Mouse (Mus musculus) kidney, embryonic 16.5 days (tissue): ENCODE measurements around the gene Mamdc4. TPM values are rescaled to one million over a fixed set of nuclear protein-coding genes. Genes with fewer than 3 reads are reported as not detected.

Source experiments
- ATAC-seq: fragments of 200-750 bp; cut with Nextera tagmentation; 2 replicates; pipeline ENCODE4 v1.8.0; 2017; ENCODE audit warnings: moderate TSS enrichment; ENCODE audit not compliant: low FRiP score, low TSS enrichment
- H3K27ac ChIP-seq: fragments of 300-500 bp; sonication (generic); 2 replicates; pipeline ENCODE4 v1.5.1; 2014; ENCODE audit warnings: low read length
- H3K27me3 ChIP-seq: fragments of 300-500 bp; sonication (generic); 2 replicates; pipeline ENCODE4 v1.6.1; 2014; ENCODE audit warnings: low read length, control low read depth, mixed read lengths; ENCODE audit not compliant: insufficient read depth
- H3K36me3 ChIP-seq: fragments of 300-500 bp; sonication (generic); 2 replicates; pipeline ENCODE4 v1.6.1; 2014; ENCODE audit warnings: low read length, control low read depth, mixed read lengths; ENCODE audit not compliant: insufficient read depth
- H3K4me1 ChIP-seq: fragments of 300-500 bp; sonication (generic); 2 replicates; pipeline ENCODE4 v1.6.1; 2014; ENCODE audit warnings: low read length, control low read depth, mixed read lengths; ENCODE audit not compliant: insufficient read depth
- H3K4me2 ChIP-seq: fragments of 300-500 bp; sonication (generic); replicated peaks from 2 replicates; pipeline ENCODE4 v1.6.1; 2014; ENCODE audit warnings: low read depth, low read length
- H3K4me3 ChIP-seq: fragments of 300-500 bp; sonication (generic); 2 replicates; pipeline ENCODE4 v1.5.1; 2014; ENCODE audit warnings: mild to moderate bottlenecking, low read length
- H3K9ac ChIP-seq: fragments of 300-500 bp; sonication (generic); replicated peaks from 2 replicates; pipeline ENCODE4 v1.6.1; 2014; ENCODE audit warnings: low read length
- H3K9me3 ChIP-seq: fragments of 300-500 bp; sonication (generic); 2 replicates; pipeline ENCODE4 v1.6.1; 2016; ENCODE audit warnings: low read length, control low read depth
- WGBS: fragments of 180-500 bp; shearing (Covaris S2); extraction: QIAGEN DNeasy Blood & Tissue Kit; methylation state at CpG from one replicate; pipeline ENCODE4 v1.1.7; 2014; 5-methylcytosine and 5-hydroxymethylcytosine counted together
- polyA plus RNA-seq: library from polyadenylated mRNA; unstranded; fragments of >200 nt; fragmentation: Nextera tagmentation; extraction: Ambion mirVana; gene quantifications from 2 replicates; pipeline ENCODE4 v1.2.1, GENCODE M21; 2015

Gene Mamdc4
- 12.2 and 14.7 TPM in 2 replicates for polyA plus RNA-seq

- ATAC-seq: peak; percentile 98
- Histone ChIP-seq H3K4me3 (peak within 1 kb of the TSS; percentile 69), H3K36me3 (no peaks in the 10 kb centered on the region; the same call in 1 of the 2 replicates), H3K27me3 (peaks cover 40% of the 10 kb centered on the region), H3K4me1 (peaks cover 51% of the 10 kb centered on the region), H3K27ac (peak within 1 kb of the TSS; percentile 95), H3K9me3 (no peaks in the 10 kb centered on the region), H3K9ac (peak within 1 kb of the TSS; percentile 85), H3K4me2 (peak within 1 kb of the TSS; percentile 95)
- under 1% methylated on average over 43 of the region's 45 CpGs for WGBS
Observed at GRCm38 (mm10) chr2:25574579-25575431, at the start of gene Mamdc4, which contains the start of gene Phpt1. Gene Mamdc4, minus strand, starts transcription at chr2:25574845. Gene Phpt1, minus strand, starts transcription at chr2:25575224.

GRCm38 (mm10) chr2:25621229-25622200 is 46.9 kb upstream of the Mamdc4 start, which contains the start of gene Tmem141:
Gene Tmem141, minus strand, starts transcription at chr2:25622005.
- WGBS: 7% methylated on average over 34 of the region's 34 CpGs
- peak within 1 kb of the TSS; percentile 63 for H3K4me3 ChIP-seq
- H3K27ac ChIP-seq: peak within 1 kb of the TSS; percentile 83
- peaks cover 16% of the 10 kb centered on the region for H3K27me3 ChIP-seq
- H3K36me3 ChIP-seq: no peaks in the 10 kb centered on the region
- H3K4me2 ChIP-seq: peak within 1 kb of the TSS; percentile 83
- peak; percentile 93 for ATAC-seq
- peaks cover 1% of the 10 kb centered on the region; the same call in 1 of the 2 replicates for H3K4me1 ChIP-seq
- H3K9ac ChIP-seq: peak within 1 kb of the TSS; percentile 76
- H3K9me3 ChIP-seq: no peaks in the 10 kb centered on the region

- Histone ChIP-seq H3K4me3 (no peak overlapping the region; the same call in 1 of the 2 replicates), H3K4me1 (peaks cover 8% of the 10 kb centered on the region), H3K4me2 (peak overlapping the region; percentile 83), H3K27me3 (peaks cover 23% of the 10 kb centered on the region), H3K27ac (peak overlapping the region; percentile 83; the same call in 1 of the 2 replicates), H3K9ac (peak overlapping the region; percentile 76; the same call in 1 of the 2 replicates), H3K9me3 (no peaks in the 10 kb centered on the region), H3K36me3 (no peaks in the 10 kb centered on the region)
- WGBS: 74% methylated on average over 4 of the region's 4 CpGs
- ATAC-seq: no peak
Observed at GRCm38 (mm10) chr2:25620852-25621228, 46.2 kb upstream of the Mamdc4 start.

GRCm38 (mm10) chr2:25620386-25620785 is 45.7 kb upstream of the Mamdc4 start:
- no peaks in the 10 kb centered on the region for H3K9me3 ChIP-seq
- whole genome bisulfite sequencing: 62% methylated on average over 6 of the region's 6 CpGs
- H3K27ac ChIP-seq: no peak overlapping the region
- H3K27me3 ChIP-seq: peaks cover 28% of the 10 kb centered on the region
- ATAC-seq: no peak
- peaks cover 12% of the 10 kb centered on the region for H3K4me1 ChIP-seq
- H3K4me2 ChIP-seq: no peak overlapping the region
- peak overlapping the region; percentile 19 for H3K9ac ChIP-seq
- no peak overlapping the region for H3K4me3 ChIP-seq
- H3K36me3 ChIP-seq: no peaks in the 10 kb centered on the region

- H3K4me2 ChIP-seq: 0 out of 2 replicates have a peak within 1 kb of the TSS, but pooled peaks have one; percentile 50
- H3K36me3 ChIP-seq: no peaks in the 10 kb centered on the region
- peaks cover 12% of the 10 kb centered on the region for H3K4me1 ChIP-seq
- WGBS: 82% methylated on average over 3 of the region's 3 CpGs
- peak within 1 kb of the TSS; percentile 27; the same call in 1 of the 2 replicates for H3K4me3 ChIP-seq
- H3K27ac ChIP-seq: no peak within 1 kb of the TSS
- ATAC-seq: no peak
- no peaks in the 10 kb centered on the region for H3K9me3 ChIP-seq
- H3K9ac ChIP-seq: no peak within 1 kb of the TSS
- H3K27me3 ChIP-seq: peaks cover 36% of the 10 kb centered on the region
Observed at GRCm38 (mm10) chr2:25617578-25617977, 42.9 kb upstream of the Mamdc4 start, which contains the start of gene Ccdc183. Gene Ccdc183, minus strand, starts transcription at chr2:25617678.

- peak overlapping the region; percentile 50 for H3K4me2 ChIP-seq
- peak overlapping the region; percentile 46 for H3K9ac ChIP-seq
- peak overlapping the region; percentile 27 for H3K4me3 ChIP-seq
- no peaks in the 10 kb centered on the region for H3K9me3 ChIP-seq
- H3K27me3 ChIP-seq: peaks cover 36% of the 10 kb centered on the region
- no peak; the same call in 1 of the 2 replicates for ATAC-seq
- peaks cover 12% of the 10 kb centered on the region for H3K4me1 ChIP-seq
- H3K36me3 ChIP-seq: no peaks in the 10 kb centered on the region
- WGBS: 8% methylated on average over 22 of the region's 22 CpGs
- H3K27ac ChIP-seq: no peak overlapping the region
Observed at GRCm38 (mm10) chr2:25616398-25616797, 41.8 kb upstream of the Mamdc4 start.

GRCm38 (mm10) chr2:25608671-25609070 is 34.0 kb upstream of the Mamdc4 start:
- H3K9me3 ChIP-seq: no peaks in the 10 kb centered on the region
- H3K36me3 ChIP-seq: peaks cover 6% of the 10 kb centered on the region; the same call in 1 of the 2 replicates
- H3K27me3 ChIP-seq: no peaks in the 10 kb centered on the region
- peak overlapping the region; percentile 100 for H3K4me3 ChIP-seq
- peak; percentile 3; the same call in 1 of the 2 replicates for ATAC-seq
- H3K27ac ChIP-seq: no peak overlapping the region
- WGBS: 63% methylated on average over 10 of the region's 10 CpGs
- peaks cover 19% of the 10 kb centered on the region for H3K4me1 ChIP-seq
- H3K9ac ChIP-seq: peak overlapping the region; percentile 90
- peak overlapping the region; percentile 75 for H3K4me2 ChIP-seq

GRCm38 (mm10) chr2:25607761-25608622 is 33.3 kb upstream of the Mamdc4 start, which contains the start of gene Rabl6:
Gene Rabl6, minus strand, starts transcription at chr2:25608521.
- peaks cover 19% of the 10 kb centered on the region for H3K4me1 ChIP-seq
- peak within 1 kb of the TSS; percentile 90 for H3K9ac ChIP-seq
- peaks cover 6% of the 10 kb centered on the region; the same call in 1 of the 2 replicates for H3K36me3 ChIP-seq
- H3K9me3 ChIP-seq: no peaks in the 10 kb centered on the region
- H3K27ac ChIP-seq: peak within 1 kb of the TSS; percentile 95
- peak within 1 kb of the TSS; percentile 75 for H3K4me2 ChIP-seq
- peak; percentile 91 for ATAC-seq
- H3K27me3 ChIP-seq: no peaks in the 10 kb centered on the region
- WGBS: under 1% methylated on average over 80 of the region's 80 CpGs
- peak within 1 kb of the TSS; percentile 100 for H3K4me3 ChIP-seq
